Mouse (Mus musculus): ENCODE measurements around the gene Abcf2. TPM values are rescaled to one million over a fixed set of nuclear protein-coding genes. Genes with fewer than 3 reads are reported as not detected.

Abcf2 gene
- polyA plus RNA-seq, 2 experiments from 2014 or later: 62.1 to 87.7 TPM

- ATAC-seq: peak; percentile 67
These were observed 24.9 kb upstream of the Abcf2 start for GRCm38 (mm10) chr5:24601911-24602750.

- ATAC-seq: no peak
These were observed 24.0 kb upstream of the Abcf2 start for GRCm38 (mm10) chr5:24601071-24601835.

DNA sequence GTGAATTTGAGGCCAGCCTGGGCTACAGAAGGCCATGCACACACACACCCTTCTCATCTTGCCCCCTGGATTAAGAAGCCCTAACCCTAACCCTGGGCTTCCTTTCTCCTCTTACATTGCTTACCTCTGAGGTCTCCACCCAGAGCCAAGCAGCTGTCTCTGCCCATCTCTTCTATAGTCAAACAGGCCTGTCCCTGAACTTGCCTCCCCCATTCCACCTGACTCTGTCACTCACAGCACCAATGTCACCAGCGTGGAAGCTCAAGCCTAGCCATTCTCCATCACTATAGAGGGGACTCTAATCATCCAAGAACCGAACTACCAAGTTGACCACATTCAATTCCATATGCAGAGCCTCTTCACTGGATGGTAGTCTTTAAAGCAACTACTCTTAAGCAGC lies 23.0 kb upstream of the Abcf2 start:
- no peak for ATAC-seq

DNA sequence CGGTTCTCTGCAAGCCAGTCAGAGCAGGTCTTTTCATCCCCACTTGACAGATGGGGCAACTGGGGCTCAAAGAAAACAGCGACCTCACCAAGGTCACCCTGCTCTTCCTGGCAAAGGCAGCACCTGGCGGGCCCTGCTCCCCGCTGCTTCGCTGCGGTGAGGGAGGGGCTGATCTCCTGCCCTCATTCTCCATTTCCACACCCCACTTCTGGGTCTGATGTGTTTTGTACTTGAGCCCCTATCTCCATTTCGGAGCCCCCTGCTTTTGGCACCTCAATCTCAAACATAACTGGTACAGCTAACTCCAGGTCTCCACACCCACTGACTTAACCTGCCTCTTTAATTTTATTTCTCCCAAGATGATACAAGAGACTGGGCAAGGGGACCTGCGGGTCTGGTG lies 21.9 kb upstream of the Abcf2 start:
- ATAC-seq: no peak

DNA sequence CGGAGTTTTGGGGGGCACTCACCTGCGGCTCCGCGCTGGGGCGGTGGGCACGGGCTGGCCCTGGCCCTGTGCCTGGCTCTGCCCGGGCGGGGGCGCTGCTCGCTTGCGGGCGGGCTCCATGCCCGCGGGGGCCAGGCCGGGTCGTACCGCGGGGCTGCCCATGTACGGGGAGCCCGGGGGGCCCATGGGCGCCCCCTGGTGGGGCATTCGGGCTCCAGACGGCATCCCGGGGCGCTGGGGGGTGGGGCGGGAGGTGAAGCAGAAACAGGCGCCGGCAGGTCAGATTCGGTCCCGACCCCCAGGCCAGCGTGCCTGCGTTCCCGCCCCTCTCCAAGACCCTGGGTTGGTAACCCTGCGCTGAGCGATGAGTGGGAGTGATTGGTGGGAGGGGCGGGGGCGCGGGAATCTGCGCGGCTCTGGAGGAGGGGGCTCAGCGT lies 21.3 kb upstream of the Abcf2 start:
- ATAC-seq: no peak

DNA sequence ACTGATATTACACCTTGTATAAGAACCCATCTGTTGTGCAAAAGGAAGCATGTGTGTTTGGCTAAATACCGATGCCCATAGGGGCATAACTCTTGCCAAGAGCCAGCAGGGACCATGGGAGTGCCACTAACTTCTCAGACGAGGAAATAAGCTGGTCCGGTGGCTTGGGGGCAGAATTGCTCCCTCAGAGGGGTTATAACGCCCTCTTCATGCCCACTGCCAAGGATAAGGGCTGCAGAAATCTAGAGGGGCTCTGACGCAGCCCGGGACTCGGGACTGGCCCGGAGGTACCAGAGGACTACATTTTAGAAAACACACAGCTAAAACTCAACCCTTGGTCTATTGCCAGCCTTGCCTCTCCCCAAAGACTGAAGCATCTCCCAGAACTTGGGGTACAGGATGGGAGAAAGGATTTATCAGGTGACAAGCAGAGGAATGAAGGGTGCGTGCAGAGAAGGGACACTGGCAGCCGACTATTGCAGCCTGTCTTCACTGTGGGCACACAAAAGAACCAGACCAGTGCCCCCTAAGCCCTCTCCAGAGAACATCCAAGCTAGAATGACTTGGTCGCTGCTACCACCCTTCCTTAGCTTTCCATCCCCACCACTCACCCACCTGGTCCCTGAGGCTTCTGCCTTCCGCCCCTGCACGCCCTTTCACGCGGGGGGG lies 20.8 kb upstream of the Abcf2 start:
- no peak for ATAC-seq

GRCm38 (mm10) chr5:24597221-24597728 lies 20.0 kb upstream of the Abcf2 start:
- ATAC-seq: peak; percentile 78

DNA sequence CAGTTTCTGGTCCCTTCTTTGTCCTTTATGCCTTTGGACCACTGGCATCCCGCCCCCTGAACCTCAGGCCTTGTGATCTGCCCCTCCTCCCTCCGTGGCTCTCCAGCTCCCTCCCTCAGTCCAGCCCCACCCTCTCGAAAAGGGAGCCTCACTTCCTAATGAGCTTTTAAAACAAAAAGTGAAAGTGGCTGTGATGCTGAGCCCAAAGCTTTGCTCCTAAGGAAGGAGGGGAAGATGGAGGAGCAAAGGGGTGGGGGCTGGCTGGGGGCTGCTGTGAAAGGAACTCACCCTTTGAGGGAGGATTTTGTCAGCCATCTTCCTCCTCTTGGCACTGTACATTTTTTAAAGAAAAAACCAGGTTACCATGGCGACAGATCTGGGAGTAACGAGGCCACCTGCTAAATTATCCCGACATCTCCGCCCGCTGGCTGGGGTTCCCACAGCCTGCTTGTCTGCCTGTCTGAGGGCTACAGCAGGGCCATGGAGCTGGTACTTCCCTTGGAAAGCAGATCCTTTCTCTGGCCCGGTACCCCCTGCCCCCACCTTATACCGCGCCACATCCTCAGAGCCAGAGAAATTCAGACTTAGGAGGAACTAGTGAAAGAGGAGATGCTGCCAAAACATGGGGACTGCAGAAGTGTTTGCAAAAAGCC lies 19.4 kb upstream of the Abcf2 start:
- peak; percentile 64 for ATAC-seq

DNA sequence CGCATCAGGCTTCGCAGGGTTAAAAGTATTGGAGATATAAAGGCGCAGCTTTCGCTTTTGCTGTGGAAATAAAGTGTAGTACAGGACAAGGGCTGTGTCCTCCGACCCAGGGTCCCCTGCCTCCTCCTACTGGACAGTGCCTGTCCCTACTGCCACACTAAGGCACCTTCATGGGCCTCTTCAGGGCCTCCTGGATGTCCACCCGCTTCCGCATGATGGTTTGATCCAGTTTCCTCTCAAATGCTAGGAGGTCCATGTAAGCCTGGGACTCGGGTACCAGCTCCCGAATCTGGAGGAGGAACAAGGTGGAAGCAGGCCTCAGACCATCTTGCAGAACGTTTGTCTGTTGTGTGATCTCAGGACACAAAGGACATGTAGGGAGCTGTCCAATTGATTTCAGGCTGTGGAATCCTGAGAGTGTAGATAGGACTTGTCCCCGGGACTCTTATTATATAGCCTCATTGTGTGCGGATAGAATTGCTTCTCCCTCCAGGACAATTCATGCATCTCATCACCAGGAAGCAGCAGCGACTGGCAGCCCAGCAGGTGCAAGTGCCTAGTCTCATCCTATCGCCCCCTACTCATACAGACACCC lies 18.6 kb upstream of the Abcf2 start:
- no peak for ATAC-seq

- ATAC-seq: no peak
These were observed 18.0 kb upstream of the Abcf2 start for GRCm38 (mm10) chr5:24595261-24595660.

DNA sequence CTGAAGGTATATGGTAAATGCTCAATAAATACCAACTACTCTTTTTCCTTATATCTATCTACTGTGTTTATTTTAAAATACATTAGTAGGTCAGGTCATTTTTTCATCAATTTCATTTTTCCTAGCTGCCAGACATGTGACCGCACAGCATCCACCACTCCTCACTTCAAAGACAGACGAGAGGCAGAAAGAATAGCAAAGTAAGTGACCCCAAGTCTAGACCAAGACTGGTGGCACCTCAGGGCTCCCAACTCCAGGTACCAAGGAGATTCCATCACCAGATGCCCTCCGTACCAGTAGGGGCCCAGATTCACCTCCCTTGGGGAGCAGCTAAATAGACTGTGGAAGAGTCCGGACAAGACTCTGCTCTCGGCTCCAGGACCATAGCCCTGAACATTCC lies 17.1 kb upstream of the Abcf2 start:
- no peak for ATAC-seq

- ATAC-seq: no peak
These were observed 16.7 kb upstream of the Abcf2 start for GRCm38 (mm10) chr5:24593928-24594327.

GRCm38 (mm10) chr5:24593230-24593629 lies 16.0 kb upstream of the Abcf2 start:
- ATAC-seq: no peak

GRCm38 (mm10) chr5:24592471-24593160 lies 15.3 kb upstream of the Abcf2 start:
- ATAC-seq: no peak

DNA sequence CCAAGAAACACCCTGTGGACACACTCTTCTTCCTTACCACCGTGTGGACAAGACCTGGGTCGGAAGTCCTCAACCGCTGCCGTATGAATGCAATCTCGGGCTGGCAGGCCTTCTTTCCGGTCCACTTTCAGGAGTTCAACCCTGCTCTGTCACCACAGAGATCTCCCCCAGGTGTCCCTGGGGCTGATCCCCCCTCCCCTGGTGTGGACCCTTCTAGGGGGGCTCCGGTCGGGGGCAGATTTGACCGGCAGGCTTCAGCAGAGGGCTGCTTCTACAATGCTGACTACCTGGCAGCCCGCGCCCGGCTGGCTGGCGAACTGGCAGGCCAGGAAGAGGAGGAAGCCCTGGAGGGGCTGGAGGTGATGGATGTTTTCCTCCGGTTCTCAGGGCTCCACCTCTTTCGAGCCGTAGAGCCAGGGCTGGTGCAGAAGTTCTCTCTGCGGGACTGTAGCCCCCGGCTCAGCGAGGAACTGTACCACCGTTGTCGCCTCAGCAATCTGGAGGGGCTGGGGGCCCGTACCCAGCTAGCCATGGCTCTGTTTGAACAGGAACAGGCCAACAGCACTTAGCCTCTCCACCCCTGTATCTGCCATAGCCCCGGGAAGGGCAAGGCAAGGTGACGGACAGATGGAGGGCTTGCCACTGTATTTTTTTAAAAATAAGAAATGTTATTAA lies 14.7 kb upstream of the Abcf2 start:
- no peak for ATAC-seq

GRCm38 (mm10) chr5:24591268-24591721 lies 14.0 kb upstream of the Abcf2 start:
- ATAC-seq: no peak

DNA sequence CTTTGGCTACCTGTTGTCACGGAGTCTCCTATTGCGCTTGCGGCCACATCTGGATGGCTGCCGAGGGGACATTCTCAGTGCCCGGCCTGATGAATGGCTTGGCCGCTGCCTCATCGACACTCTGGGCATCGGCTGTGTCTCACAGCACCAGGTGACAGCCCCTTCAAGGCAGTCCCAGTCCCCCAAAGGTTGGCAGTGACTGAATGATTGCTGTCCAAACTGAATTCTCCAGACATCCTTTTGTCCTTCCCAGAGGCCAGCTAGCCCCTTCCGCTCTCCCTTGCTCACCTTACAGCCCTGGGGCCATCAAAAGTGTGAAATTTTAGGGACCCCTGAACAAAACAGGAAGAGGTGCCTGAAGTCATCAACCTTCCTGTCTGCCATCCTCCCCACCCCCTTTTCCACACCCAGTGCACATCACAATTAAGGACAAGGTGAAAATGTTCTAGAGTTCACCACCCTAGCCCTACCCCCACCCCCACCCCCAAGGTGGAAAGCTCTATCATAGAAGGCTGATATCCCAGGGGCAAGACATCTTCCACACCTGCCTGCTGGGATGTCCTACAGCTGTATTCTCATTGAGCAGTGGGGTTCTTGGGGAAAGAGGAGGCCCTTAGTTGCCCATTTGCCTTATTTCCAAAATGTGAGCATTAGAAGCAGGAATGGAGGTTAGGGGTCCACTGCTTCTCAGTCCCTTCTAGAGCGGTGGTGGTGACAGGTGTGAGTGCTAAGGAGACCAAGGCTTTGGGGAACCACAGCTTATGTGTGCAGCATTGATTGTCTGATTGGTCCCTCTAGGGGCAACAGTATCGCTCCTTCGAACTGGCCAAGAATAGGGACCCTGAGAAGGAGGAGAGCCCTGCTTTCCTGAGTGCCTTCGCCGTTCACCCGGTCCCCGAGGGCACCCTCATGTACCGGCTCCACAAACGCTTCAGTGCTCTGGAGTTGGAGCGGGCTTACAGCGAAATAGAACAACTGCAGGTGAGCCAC lies 12.5 kb upstream of the Abcf2 start:
- ATAC-seq: no peak

GRCm38 (mm10) chr5:24587200-24587577 lies 9.9 kb upstream of the Abcf2 start:
- ATAC-seq: no peak

GRCm38 (mm10) chr5:24586547-24587199 lies 9.4 kb upstream of the Abcf2 start, which contains the start of gene Chpf2:
Gene Chpf2 (plus strand): TSS chr5:24586741.
- peak; percentile 99 for ATAC-seq
